Mouse (Mus musculus) left cerebral cortex, postnatal 4 days (tissue): ENCODE measurements around the gene Apoa2. TPM values are rescaled to one million over a fixed set of nuclear protein-coding genes. Genes with fewer than 3 reads are reported as not detected.
"Not testable (repeated sequence)": the region's sequence is repeated elsewhere in the genome, so short reads cannot be mapped to it uniquely, and the experiment has no call there.

Experiments
- DNase-seq: peaks from one replicate; pipeline ENCODE4 v3.0.0-alpha.2; 2022
- intact Hi-C: fragments of 180-260 bp; cut with DNase I; formaldehyde crosslinking; loops from one replicate; pipeline ENCODE4 v1.15.1; 2025
- total RNA-seq, 2 experiments: library from RNA; stranded (reverse); gene quantifications; 2 replicates each; pipeline ENCODE4 v1.2.3; 2021

Gene Apoa2
- total RNA-seq, 2 experiments from 2014 or later: 2.6 to 3.0 TPM

- DNase-seq: no peak
Observed at GRCm38 (mm10) chr1:171232800-171233730, 8.2 kb downstream of the Apoa2 start.

DNA sequence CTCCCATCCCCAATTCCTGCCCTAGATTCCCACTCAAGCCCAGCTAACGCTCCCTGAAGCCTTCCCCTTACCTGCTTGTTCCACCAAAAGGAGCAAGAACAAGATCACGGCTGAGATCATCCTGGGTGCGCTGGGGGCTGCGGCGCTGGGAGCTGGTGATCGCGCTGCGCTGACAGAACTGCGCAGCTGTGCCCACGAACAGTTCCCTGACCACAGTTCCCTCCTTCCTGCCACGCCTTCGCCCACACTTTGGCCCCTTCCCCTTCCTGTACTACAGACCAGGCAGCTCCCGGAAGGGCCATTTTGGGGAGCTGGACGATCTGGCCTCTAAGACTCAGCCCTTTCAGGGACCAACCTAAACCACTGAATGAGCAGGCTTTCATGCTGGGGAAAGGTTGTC, 9.3 kb downstream of the Apoa2 start, which contains the start of gene Fcer1g:
Gene Fcer1g, minus strand, starts transcription at position 240 of the 400 bp plus-strand sequence.
- DNase-seq: no peak
- intact Hi-C loops: no loop called here

More at GRCm38 (mm10) chr1:171232800-171233730, 8.2 kb downstream of the Apoa2 start:
- intact Hi-C loops: no loop called here

DNA sequence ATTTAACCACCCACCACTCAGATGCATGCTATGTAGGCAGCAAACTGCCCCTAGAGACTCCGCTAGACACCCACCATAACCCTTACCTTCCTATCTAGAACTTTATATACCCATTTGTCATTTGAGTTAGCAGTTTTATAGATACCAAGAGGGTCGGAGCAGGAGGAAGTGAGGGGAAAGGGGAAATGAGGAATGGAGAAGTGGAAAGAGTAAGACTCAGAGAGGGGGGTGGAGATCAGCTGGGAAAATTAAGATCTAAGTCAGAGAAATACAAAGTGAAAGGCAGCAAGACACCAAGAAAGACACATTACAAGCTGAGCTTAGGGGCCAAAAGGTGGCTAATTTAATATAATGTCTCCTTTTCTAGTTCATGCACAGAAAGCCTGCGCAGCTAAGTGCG, 9.7 kb downstream of the Apoa2 start:
- DNase-seq: no peak
- intact Hi-C loops: no loop called here

- DNase-seq: no peak
- intact Hi-C loops: no loop called here
Observed at GRCm38 (mm10) chr1:171235791-171236190, 10.9 kb downstream of the Apoa2 start.

GRCm38 (mm10) chr1:171237438-171237837, 12.6 kb downstream of the Apoa2 start:
- intact Hi-C loops: no loop called here
- DNase-seq: no peak

- peak; percentile 48 for DNase-seq
- intact Hi-C loops: no loop called here
Observed at GRCm38 (mm10) chr1:171238463-171238862, 13.6 kb downstream of the Apoa2 start.

GRCm38 (mm10) chr1:171239992-171240744, 15.3 kb downstream of the Apoa2 start:
- no peak for DNase-seq
- intact Hi-C loops: no loop called here

DNA sequence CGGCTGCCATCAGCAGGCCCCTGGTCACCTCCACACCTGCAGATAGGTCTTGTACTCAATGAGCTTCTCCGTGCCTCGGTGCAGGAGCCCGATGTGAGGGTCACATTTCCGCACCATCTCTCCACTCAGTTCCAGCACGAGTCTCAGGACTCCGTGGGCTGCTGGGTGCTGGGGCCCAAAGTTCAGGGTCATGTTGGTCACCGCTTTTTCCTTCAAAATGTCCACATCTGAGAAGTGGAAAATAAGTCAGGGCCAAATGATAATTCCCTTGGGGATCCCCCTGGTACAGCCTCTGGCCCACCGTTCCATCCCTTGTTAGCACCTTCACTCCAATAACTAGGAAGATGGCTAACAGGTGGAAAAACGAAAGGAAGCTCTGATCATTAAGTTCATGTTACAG, 16.1 kb downstream of the Apoa2 start:
- no peak for DNase-seq
- intact Hi-C loops: no loop called here

- DNase-seq, intact Hi-C loops: not testable (repeated sequence)
Observed at GRCm38 (mm10) chr1:171241952-171242351, 17.1 kb downstream of the Apoa2 start.

GRCm38 (mm10) chr1:171245353-171245752, 20.5 kb downstream of the Apoa2 start:
- intact Hi-C loops: no loop called here
- DNase-seq: no peak

DNA sequence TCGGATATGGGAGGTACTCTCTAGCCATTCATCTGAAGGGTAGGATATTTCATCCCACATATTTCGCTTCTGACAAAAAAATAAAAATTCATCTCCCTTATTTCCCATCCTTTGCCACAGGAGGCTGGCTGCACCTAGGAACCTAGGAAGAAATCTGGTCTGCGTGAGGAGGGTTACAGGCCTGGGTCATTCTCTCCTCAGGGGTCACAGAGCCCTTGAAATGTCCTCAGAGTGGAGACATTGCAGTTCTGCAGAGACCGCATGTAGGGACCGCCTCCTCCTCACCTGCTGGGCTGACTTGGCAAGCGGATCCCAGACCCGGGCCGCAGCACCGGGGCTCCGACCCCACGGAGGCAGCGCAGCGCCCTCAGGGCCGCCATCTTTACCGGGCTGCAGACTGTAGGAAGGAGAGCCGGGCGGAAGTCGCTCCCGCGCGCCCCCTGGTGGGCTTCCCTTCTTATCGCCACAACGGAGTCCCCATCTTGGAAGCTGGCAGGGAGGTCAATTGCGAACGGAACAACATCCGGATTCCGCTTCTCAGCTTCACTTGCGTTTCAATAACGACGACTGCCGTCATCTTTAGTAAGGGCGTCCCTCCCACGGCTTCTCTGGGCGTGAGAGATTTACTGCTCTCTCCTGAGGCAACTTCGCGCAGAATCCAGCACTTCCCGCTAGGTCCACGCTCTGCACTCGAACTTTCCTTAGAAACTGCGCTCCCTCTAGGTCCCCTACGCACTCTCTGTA, 22.0 kb downstream of the Apoa2 start:
- DNase-seq: peak; percentile 98
- intact Hi-C loops: no loop called here

DNA sequence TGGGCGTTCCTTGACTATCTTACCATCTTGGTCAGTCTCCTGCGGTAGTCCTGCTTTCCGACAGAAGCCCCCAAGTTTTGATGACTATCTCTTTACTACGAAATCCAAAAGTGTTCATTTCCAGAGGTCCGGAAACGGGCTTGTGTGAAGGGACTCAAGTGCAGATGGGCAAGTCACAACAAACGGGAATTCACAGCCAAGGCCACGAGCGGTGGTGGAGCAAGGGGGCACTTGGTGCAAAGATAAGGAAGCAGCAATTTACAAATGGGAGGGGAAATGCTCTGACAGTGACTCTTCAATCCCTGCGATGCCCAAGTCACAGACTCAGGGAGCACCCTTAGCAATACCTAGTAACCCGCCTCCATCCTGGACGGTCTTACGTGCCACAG, 22.6 kb downstream of the Apoa2 start:
- DNase-seq: no peak
- intact Hi-C loops: no loop called here

GRCm38 (mm10) chr1:171247916-171248315, 23.1 kb downstream of the Apoa2 start:
- DNase-seq: no peak
- intact Hi-C loops: no loop called here

- intact Hi-C loops: no loop called here
- DNase-seq: no peak
Observed at GRCm38 (mm10) chr1:171248386-171249226, 23.8 kb downstream of the Apoa2 start.

- peak; percentile 56 for DNase-seq
- intact Hi-C loops: no loop called here
Observed at GRCm38 (mm10) chr1:171249913-171250600, 25.2 kb downstream of the Apoa2 start, which contains the start of gene Adamts4. Gene Adamts4, plus strand, starts transcription at chr1:171250421.

DNA sequence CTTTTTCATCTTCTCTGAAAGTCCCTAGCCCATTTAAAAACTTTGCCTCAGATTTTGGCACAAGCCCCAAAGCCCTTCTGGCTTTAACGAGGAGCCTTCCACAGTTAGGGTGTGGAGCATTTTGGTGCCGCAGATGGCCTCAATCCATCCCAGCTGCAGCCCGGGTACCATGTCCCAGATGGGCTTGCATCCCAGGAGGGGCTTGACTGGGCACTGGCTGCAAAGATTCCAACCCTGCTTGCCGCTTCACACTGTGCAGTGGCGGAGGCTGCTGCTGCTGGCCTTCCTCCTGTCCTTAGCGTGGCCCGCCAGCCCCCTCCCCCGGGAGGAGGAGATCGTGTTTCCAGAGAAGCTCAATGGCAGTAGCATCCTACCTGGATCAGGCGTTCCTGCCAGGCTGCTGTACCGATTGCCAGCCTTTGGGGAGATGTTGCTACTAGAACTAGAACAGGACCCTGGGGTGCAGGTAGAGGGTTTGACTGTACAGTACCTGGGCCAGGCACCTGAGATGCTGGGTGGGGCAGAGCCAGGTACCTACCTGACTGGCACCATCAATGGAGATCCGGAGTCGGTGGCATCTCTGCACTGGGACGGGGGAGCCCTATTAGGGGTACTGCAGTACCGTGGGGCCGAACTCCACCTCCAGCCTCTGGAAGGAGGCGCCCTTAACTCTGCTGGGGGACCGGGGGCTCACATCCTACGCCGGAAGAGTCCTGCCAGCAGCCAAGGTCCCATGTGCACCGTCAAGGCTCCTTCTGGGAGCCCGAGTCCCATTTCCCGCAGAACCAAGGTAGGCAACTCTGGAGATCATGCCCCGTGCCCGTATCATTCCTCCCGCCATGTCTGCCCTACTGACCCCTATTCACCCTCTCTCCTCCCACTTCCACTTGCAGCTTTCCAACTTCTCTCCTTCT, 26.1 kb downstream of the Apoa2 start, which contains the start of gene Ndufs2:
Gene Ndufs2, minus strand, starts transcription at position 709 of the 914 bp plus-strand sequence.
- peak; percentile 79 for DNase-seq
- intact Hi-C loops: no loop called here

DNA sequence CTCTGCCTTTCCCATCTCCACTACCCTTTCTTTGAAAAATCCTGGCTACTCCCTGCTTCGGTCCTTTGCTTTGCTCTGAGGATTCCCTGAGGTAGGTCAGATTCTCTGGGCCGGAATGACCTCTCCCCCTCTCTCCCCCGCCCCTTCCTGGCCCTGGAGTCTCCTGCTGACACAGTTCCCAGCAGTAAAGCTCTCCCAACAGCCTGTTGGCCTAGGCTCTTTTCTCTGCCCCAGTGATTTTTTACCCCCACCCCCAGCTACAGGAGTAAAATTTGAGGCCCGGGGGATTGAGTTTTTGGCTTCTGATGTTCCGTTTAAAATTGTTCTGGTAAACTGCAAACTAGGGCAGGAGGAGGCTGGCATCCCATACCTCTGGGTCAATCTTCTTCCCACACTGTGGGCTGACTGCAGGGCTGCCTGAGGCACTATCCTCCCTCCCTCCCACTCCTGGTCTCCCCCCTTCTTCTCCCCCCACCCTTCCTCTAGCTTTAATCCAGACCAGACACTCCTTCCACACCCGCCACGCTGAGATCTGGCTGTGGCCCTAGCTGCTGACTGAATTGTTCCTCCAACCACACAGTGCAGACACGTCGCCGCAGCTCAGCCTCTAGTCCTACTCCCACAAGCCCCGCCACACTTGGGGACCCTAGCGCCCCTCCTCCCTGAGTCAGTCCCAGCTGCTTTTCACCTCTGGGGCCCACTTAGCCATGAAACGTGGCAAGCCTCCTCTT, 26.9 kb downstream of the Apoa2 start:
- peak; percentile 60 for DNase-seq
- intact Hi-C loops: no loop called here
